Mouse (Mus musculus) gastrocnemius, postnatal 14 days (tissue): ENCODE data around the gene Vmn2r124. TPM values are rescaled to one million over a fixed set of nuclear protein-coding genes. Genes with fewer than 3 reads are reported as not detected.
"Not testable (repeated sequence)": the region's sequence is repeated elsewhere in the genome, so short reads cannot be mapped to it uniquely, and the experiment has no call there.

Experiments
- DNase-seq: peaks from one replicate; pipeline ENCODE4 v3.0.0; 2021; ENCODE audit warnings: mixed read lengths
- intact Hi-C: fragments of 180-260 bp; cut with DNase I; formaldehyde crosslinking; loops from one replicate; pipeline ENCODE4 v1.15.1; 2025; ENCODE audit warnings: low total_unique reads
- long read RNA-seq, 2 experiments: library from polyadenylated mRNA; stranded (forward); transcript quantifications; one replicate each; pipeline ENCODE4 v2.0.0; 2021
- total RNA-seq, 2 experiments: library from RNA; stranded (reverse); gene quantifications; 2 replicates each; pipeline ENCODE4 v1.2.3; 2021

Vmn2r124 gene
- not detected for total RNA-seq
- long read RNA-seq, experiment 1 = 0 reads
- long read RNA-seq, experiment 2 = 0 reads

GRCm38 (mm10) chr17:18049124-18049523, at the start of gene Vmn2r124:
Vmn2r124 (plus strand) TSS chr17:18049424.
- no peak for DNase-seq
- intact Hi-C loops = no loop called here

- intact Hi-C loops = no loop called here
- DNase-seq = no peak
Observed at GRCm38 (mm10) chr17:18004752-18005151, 44.5 kb upstream of the Vmn2r124 start.

GRCm38 (mm10) chr17:18021433-18021832, 27.8 kb upstream of the Vmn2r124 start, which contains the start of gene Fpr-rs4:
Fpr-rs4 (plus strand) TSS chr17:18021733.
- DNase-seq = no peak
- intact Hi-C loops = no loop called here

DNA sequence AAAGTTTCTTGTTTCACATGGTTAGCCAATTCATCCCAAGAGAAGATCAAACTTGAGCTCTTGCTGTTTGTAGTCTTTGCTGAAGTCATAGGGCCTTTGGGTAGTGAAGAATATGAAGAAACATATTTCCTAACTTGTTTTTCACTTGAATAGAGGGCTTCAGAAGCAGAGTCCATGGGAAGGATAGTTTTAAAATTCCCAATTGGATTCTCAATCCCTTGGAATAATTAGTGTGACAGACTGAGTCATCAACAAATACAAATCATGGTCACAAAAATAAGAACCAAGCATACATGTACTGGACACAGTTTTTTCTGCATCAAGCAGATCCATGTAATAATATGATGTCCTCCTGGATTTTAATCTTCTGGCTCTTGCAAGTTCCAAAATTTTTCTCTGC, 35.5 kb downstream of the Vmn2r124 start, which contains the start of gene Vmn2r91:
Vmn2r91 (plus strand) TSS at position 301 of the 400 bp plus-strand sequence.
- DNase-seq, intact Hi-C loops: not testable (repeated sequence)

DNA sequence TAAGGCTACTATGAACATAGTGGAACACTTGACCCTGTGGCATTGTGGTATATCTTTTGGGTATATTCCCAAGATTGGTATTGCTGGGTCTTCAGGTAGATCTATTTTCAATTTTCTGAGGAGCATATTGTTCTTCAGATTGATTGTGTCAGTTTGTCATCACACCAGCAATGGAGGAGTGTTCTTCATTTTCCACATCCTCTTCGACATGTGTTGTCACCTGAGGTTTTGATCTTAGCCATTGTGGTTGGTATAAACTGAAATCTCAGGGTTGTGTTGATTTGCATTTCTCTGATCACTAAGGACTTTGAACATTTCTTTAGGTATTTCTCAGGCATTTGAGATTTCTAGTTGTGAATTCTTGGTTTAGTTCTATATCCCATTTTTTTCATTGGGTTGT, 46.4 kb downstream of the Vmn2r124 start:
- intact Hi-C loops, DNase-seq: not testable (repeated sequence)

GRCm38 (mm10) chr17:18102265-18102664, 53.0 kb downstream of the Vmn2r124 start:
- DNase-seq, intact Hi-C loops: not testable (repeated sequence)

Other genes with a start within 250 kb of the Vmn2r124 start
- gene Spaca6, start 222.3 kb upstream of the Vmn2r124 start, total RNA-seq = 1 to 10 TPM; 6.8 to 9.1 TPM
- gene Has1, start 194.2 kb upstream of the Vmn2r124 start, total RNA-seq = under 1 TPM in 1 of 2 experiments, not detected in 1; 0.09 TPM
- gene Fpr1, start 165.5 kb upstream of the Vmn2r124 start, total RNA-seq = not detected
- not detected for gene Fpr2, start 161.6 kb upstream of the Vmn2r124 start, total RNA-seq
- not detected for gene Fpr3, start 161.6 kb upstream of the Vmn2r124 start, total RNA-seq
- gene Fpr-rs4, start 27.7 kb upstream of the Vmn2r124 start, total RNA-seq = not detected
- not detected for gene Vmn2r91, start 35.6 kb downstream of the Vmn2r124 start, total RNA-seq
- not detected for gene Vmn2r92, start 102.5 kb downstream of the Vmn2r124 start, total RNA-seq
- not detected for gene Vmn2r94, start 228.3 kb downstream of the Vmn2r124 start, total RNA-seq
- not detected for gene Vmn2r93, start 248.7 kb downstream of the Vmn2r124 start, total RNA-seq